In the genomic region with DNA sequence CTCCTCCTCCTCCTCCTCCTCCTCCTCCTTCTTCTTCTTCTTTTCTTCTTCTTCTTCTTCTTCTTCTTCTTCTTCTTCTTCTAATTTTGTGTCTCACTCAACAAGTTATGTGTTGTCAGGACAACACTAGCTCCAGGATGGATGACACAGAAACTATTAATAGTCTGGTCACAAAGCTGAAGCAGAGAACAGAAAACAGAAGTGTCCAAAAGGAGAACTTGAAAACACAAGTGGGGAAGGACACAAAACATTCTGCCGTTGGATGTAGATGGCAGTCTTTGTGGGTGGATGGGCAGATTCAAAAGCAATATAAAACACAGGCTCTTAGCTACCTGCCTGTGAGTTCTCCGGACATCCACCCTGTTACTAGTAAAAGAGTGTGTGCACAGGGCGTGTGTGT, we compare ENCODE assay signal across 17 mouse cellular contexts.
A peak's percentile ranks its signal among the peaks of the same experiment; 100 is the strongest.
DNase-seq lines count a peak whose midpoint lies in the region; ATAC-seq and TF ChIP-seq lines count a peak whose summit lies in the region.
"Had no signal": no experiment of that assay in that cellular context is flagged by ENCODE, and none has a peak within 500 bp of the region (broad histone marks: within the 10 kb centered on the region; RNA-seq: fewer than 3 reads in every experiment).

No protein-coding gene starts in this region.

- no peak for TF ChIP-seq CTCF in hindbrain, postnatal 0 days (IDR thresholded peaks at IDR 0.05; ENCODE audit: low read depth)

- no peaks in the 10 kb centered on the region for H3K4me1 ChIP-seq in hindbrain, postnatal 0 days (ENCODE audit: insufficient read depth, low read length)
- peaks cover 16% of the 10 kb centered on the region for H3K4me1 ChIP-seq in hindbrain, embryonic 10.5 days (replicated peaks)
- peaks cover 2% of the 10 kb centered on the region; the same call in 1 of the 2 replicates for H3K4me1 ChIP-seq in heart, embryonic 16.5 days (ENCODE audit: control insufficient read depth, insufficient read depth, low read length)
- H3K4me1 ChIP-seq: embryonic facial prominence, embryonic 10.5 days; liver, embryonic 13.5 days had no signal

- H3K4me3 ChIP-seq in hindbrain, postnatal 0 days (ENCODE audit: low read length): no peak overlapping the region
- H3K4me3 ChIP-seq in hindbrain, embryonic 10.5 days: no peak overlapping the region
- no peak overlapping the region for H3K4me3 ChIP-seq in heart, embryonic 16.5 days (ENCODE audit: low read length)
- H3K4me3 ChIP-seq: embryonic facial prominence, embryonic 10.5 days; forebrain, embryonic 10.5 days; liver, embryonic 13.5 days had no signal

- WGBS in hindbrain, postnatal 0 days: 63% methylated on average over 3 of the region's 3 CpGs
- 75% methylated on average over 3 of the region's 3 CpGs for WGBS in hindbrain, embryonic 10.5 days
- 40% methylated on average over 3 of the region's 3 CpGs for WGBS in heart, embryonic 16.5 days

- ATAC-seq in hindbrain, postnatal 0 days: no peak
- no peak for ATAC-seq in heart, embryonic 16.5 days (replicated peaks; ENCODE audit: extremely low read depth, insufficient read depth, low FRiP score)
- ATAC-seq in activated CD4-positive, CD25-positive, alpha-beta regulatory T cell, adult 4 months: no peak

- H3K27ac ChIP-seq in hindbrain, postnatal 0 days: no peak overlapping the region
- H3K27ac ChIP-seq in hindbrain, embryonic 10.5 days: no peak overlapping the region
- H3K27ac ChIP-seq in heart, embryonic 16.5 days (ENCODE audit: low read length): peak overlapping the region; percentile 20; the same call in 1 of the 2 replicates
- H3K27ac ChIP-seq: embryonic facial prominence, embryonic 10.5 days; forebrain, embryonic 10.5 days; liver, embryonic 13.5 days had no signal

- no peak overlapping the region for H3K9ac ChIP-seq in hindbrain, postnatal 0 days (replicated peaks; ENCODE audit: low read length)
- H3K9ac ChIP-seq in heart, embryonic 16.5 days (ENCODE audit: low read length): 0 out of 2 replicates have a peak overlapping the region, but pooled peaks have one; percentile 1
- H3K9ac ChIP-seq: liver, embryonic 13.5 days had no signal

- no peaks in the 10 kb centered on the region for H3K27me3 ChIP-seq in hindbrain, postnatal 0 days (ENCODE audit: insufficient read depth, low read length)
- no peaks in the 10 kb centered on the region for H3K27me3 ChIP-seq in hindbrain, embryonic 10.5 days (ENCODE audit: insufficient read depth, poor library complexity, severe bottlenecking)
- H3K27me3 ChIP-seq in heart, embryonic 16.5 days (ENCODE audit: control insufficient read depth, insufficient read depth, low read length): no peaks in the 10 kb centered on the region
- H3K27me3 ChIP-seq: liver, embryonic 13.5 days had no signal

- DNase-seq in hindbrain, postnatal 0 days (ENCODE audit: low spot score): peak; percentile 31
- DNase-seq in hindbrain, embryonic 10.5 days (ENCODE audit: low spot score): no peak
- DNase-seq in right cerebral cortex, adult 18-20 months: peak; percentile 9
- DNase-seq in right cerebral cortex, postnatal 4 days: no peak
- DNase-seq in thymus, postnatal 36 days: no peak
- DNase-seq in cerebellum, postnatal 25 days: no peak
- DNase-seq: adrenal gland, postnatal 10 days; cerebellum, adult 2 months; kidney, adult 8-10 months; layer of hippocampus, postnatal 36 days; liver, embryonic 13.5 days; spleen, adult 18-20 months had no signal

- no peaks in the 10 kb centered on the region for H3K9me3 ChIP-seq in hindbrain, postnatal 0 days (ENCODE audit: low read length)
- H3K9me3 ChIP-seq in hindbrain, embryonic 10.5 days: no peaks in the 10 kb centered on the region
- no peaks in the 10 kb centered on the region for H3K9me3 ChIP-seq in heart, embryonic 16.5 days (replicated peaks; ENCODE audit: control insufficient read depth, low read length)
- H3K9me3 ChIP-seq: embryonic facial prominence, embryonic 10.5 days; forebrain, embryonic 10.5 days; liver, embryonic 13.5 days had no signal

- no peak overlapping the region for H3K4me2 ChIP-seq in hindbrain, postnatal 0 days (ENCODE audit: low read depth, low read length)
- peak overlapping the region; percentile 33; the same call in 1 of the 2 replicates for H3K4me2 ChIP-seq in heart, embryonic 16.5 days (ENCODE audit: low read depth, low read length)
- H3K4me2 ChIP-seq: liver, embryonic 13.5 days; midbrain, embryonic 11.5 days had no signal

- H3K36me3 ChIP-seq in hindbrain, postnatal 0 days (ENCODE audit: insufficient read depth, low read length): no peaks in the 10 kb centered on the region
- H3K36me3 ChIP-seq in hindbrain, embryonic 10.5 days: peaks cover 5% of the 10 kb centered on the region; the same call in 1 of the 2 replicates
- H3K36me3 ChIP-seq in heart, embryonic 16.5 days (ENCODE audit: control insufficient read depth, insufficient read depth): no peaks in the 10 kb centered on the region
- H3K36me3 ChIP-seq: embryonic facial prominence, embryonic 10.5 days; forebrain, embryonic 10.5 days; liver, embryonic 13.5 days had no signal

Comparison
In these comparisons a context has a peak if more than half of its experiments do, and no peak if none do; other contexts are left out.
1. DNase-seq: peak in hindbrain, postnatal 0 days (single experiment) and right cerebral cortex, adult 18-20 months (single experiment); none in hindbrain, embryonic 10.5 days (single experiment), right cerebral cortex, postnatal 4 days (single experiment), thymus, postnatal 36 days (0 of 2) and cerebellum, postnatal 25 days (0 of 2).